Mouse (Mus musculus) lung, adult 2 months (tissue): ENCODE measurements around the gene Slc5a4b.

Experiments used
- CTCF ChIP-seq: fragments of 200-500 bp; IDR thresholded peaks from 2 replicates; pipeline ENCODE4 v1.5.1; 2011; ENCODE audit warnings: mild to moderate bottlenecking, low read length, control low read depth; ENCODE audit not compliant: insufficient read depth
- POLR2A ChIP-seq: fragments of 200-500 bp; IDR thresholded peaks from 2 replicates; pipeline ENCODE4 v1.6.1; 2011; ENCODE audit warnings: low read depth, mild to moderate bottlenecking, control low read depth, low read length, borderline replicate concordance; ENCODE audit errors: extremely low read depth

DNA sequence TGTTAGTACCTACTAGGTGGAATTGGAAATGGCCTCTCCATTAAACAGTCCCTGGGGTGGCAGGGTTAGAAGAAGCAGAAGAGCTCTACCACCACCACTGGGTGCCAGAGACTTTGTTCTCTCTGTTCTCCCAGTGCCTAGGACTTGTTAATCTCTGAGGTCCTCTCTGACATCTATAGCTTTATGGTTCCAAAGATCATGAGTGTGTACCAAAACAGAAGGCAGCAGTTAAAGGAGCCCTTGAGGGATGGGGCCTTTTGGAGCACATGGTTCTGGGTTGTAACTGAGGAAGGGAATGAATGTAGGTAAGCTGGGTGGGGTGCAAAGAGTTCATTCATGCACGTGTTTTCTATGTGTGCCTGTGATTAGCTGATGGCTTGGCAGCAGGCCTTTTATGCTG lies 47.2 kb upstream of the Slc5a4b start:
- no peak for TF ChIP-seq POLR2A
- no peak for TF ChIP-seq CTCF
